Mouse (Mus musculus): ENCODE measurements at regions not wholly inside any gene's neighbourhood (a gene's known extent, or its start where the extent isn't known, plus 50 kb on each side); places are given as distances from the start of the nearest gene placed in this dataset.

- no peaks in the 10 kb centered on the region for H3K36me3 ChIP-seq (replicated peaks)
- no peaks in the 10 kb centered on the region for H3K9me3 ChIP-seq
- peak overlapping the region; percentile 48 for H3K4me3 ChIP-seq (replicated peaks)
- ATAC-seq (ENCODE audit: low FRiP score), result peak; percentile 53
- H3K4me1 ChIP-seq, result peaks cover 33% of the 10 kb centered on the region
- under 1% methylated on average over 39 of the region's 39 CpGs for WGBS
- peaks cover 33% of the 10 kb centered on the region for H3K27me3 ChIP-seq
- H3K9ac ChIP-seq, result peak overlapping the region; percentile 44
- H3K4me2 ChIP-seq, result peak overlapping the region; percentile 84
- peak overlapping the region; percentile 73 for H3K27ac ChIP-seq
Measured at GRCm38 (mm10) chr12:106174070-106174980, 164.3 kb downstream of the Vrk1 start.

GRCm38 (mm10) chr12:106174981-106175700 lies 165.1 kb downstream of the Vrk1 start:
- peak overlapping the region; percentile 73 for H3K27ac ChIP-seq
- H3K4me3 ChIP-seq (replicated peaks), result peak overlapping the region; percentile 48
- 3% methylated on average over 27 of the region's 27 CpGs for WGBS
- peaks cover 33% of the 10 kb centered on the region for H3K27me3 ChIP-seq
- peak overlapping the region; percentile 84 for H3K4me2 ChIP-seq
- no peaks in the 10 kb centered on the region for H3K36me3 ChIP-seq (replicated peaks)
- ATAC-seq (ENCODE audit: low FRiP score), result no peak
- H3K4me1 ChIP-seq, result peaks cover 33% of the 10 kb centered on the region
- H3K9ac ChIP-seq, result peak overlapping the region; percentile 44
- no peaks in the 10 kb centered on the region for H3K9me3 ChIP-seq

- H3K4me3 ChIP-seq (replicated peaks), result no peak overlapping the region
- H3K9me3 ChIP-seq, result no peaks in the 10 kb centered on the region
- WGBS, result 69% methylated on average over 4 of the region's 4 CpGs
- no peaks in the 10 kb centered on the region for H3K36me3 ChIP-seq (replicated peaks)
- no peak overlapping the region for H3K27ac ChIP-seq
- peaks cover 28% of the 10 kb centered on the region for H3K27me3 ChIP-seq
- H3K4me2 ChIP-seq, result no peak overlapping the region
- H3K9ac ChIP-seq, result no peak overlapping the region
- H3K4me1 ChIP-seq, result peaks cover 33% of the 10 kb centered on the region
- no peak for ATAC-seq (ENCODE audit: low FRiP score)
Measured at GRCm38 (mm10) chr12:106177302-106177701, 167.3 kb downstream of the Vrk1 start.

GRCm38 (mm10) chr12:106177861-106178260 lies 167.8 kb downstream of the Vrk1 start:
- WGBS, result 58% methylated on average over 3 of the region's 3 CpGs
- Histone ChIP-seq H3K4me1 (peaks cover 33% of the 10 kb centered on the region), H3K27ac (no peak overlapping the region), H3K9ac (no peak overlapping the region), H3K4me2 (no peak overlapping the region), H3K9me3 (no peaks in the 10 kb centered on the region), H3K36me3 (replicated peaks) (no peaks in the 10 kb centered on the region), H3K27me3 (peaks cover 23% of the 10 kb centered on the region), H3K4me3 (replicated peaks) (no peak overlapping the region)
- ATAC-seq (ENCODE audit: low FRiP score), result no peak

DNA sequence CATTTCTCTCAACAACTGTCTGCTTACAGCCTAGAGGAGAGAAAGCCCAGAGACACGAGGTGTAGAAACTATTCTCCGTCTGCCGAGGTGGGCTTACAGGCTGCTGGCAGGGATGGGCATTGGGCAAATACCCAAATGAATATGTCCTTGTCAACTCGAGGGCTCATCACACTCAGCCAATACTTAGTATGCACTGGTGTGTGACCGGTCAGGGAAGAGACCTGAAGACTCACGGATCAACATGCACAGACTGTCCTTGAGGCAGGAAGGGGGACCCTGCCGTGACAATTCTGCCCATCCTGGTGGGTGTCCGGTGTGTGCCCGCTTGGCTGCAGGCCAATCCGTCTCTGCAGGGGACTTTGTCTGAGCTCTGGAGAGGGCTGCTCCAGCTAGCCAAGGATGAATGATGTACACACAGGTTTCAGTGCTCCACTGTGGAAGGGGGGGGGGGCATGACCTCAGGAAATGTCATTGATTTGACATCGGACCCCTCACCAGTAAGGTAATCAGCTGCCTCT lies 168.7 kb downstream of the Vrk1 start:
- H3K9me3 ChIP-seq, result no peaks in the 10 kb centered on the region
- H3K4me3 ChIP-seq (replicated peaks), result no peak overlapping the region
- no peak overlapping the region for H3K27ac ChIP-seq
- no peak for ATAC-seq (ENCODE audit: low FRiP score)
- H3K27me3 ChIP-seq, result peaks cover 15% of the 10 kb centered on the region
- no peak overlapping the region for H3K9ac ChIP-seq
- H3K36me3 ChIP-seq (replicated peaks), result no peaks in the 10 kb centered on the region
- H3K4me2 ChIP-seq, result no peak overlapping the region
- peaks cover 24% of the 10 kb centered on the region for H3K4me1 ChIP-seq
- 79% methylated on average over 11 of the region's 11 CpGs for WGBS

DNA sequence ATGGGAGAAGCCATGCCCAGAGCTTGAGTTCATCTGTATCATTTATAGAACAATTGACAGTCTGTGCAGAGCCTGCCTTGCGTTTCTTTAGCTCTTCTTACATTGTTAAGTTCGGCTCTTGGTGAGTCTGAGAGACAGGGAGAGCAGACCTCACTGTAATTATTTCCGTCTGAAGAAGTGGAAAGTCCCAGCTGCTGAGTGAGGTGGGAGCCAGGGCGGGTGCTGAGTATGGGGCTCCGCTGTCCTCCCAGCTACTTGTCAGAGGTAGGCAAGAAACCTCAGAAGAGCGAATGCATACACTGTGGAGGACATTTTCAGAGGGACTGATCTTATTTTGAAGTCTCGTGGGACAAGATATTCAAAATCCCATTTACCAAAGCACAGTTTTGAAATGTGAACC lies 172.9 kb downstream of the Vrk1 start:
- H3K4me2 ChIP-seq, result no peak overlapping the region
- peaks cover 4% of the 10 kb centered on the region; the same call in 1 of the 2 replicates for H3K27me3 ChIP-seq
- 76% methylated on average over 7 of the region's 7 CpGs for WGBS
- no peaks in the 10 kb centered on the region for H3K9me3 ChIP-seq
- H3K27ac ChIP-seq, result no peak overlapping the region
- no peak overlapping the region for H3K4me3 ChIP-seq (replicated peaks)
- H3K9ac ChIP-seq, result no peak overlapping the region
- no peaks in the 10 kb centered on the region for H3K36me3 ChIP-seq (replicated peaks)
- peaks cover 4% of the 10 kb centered on the region; the same call in 1 of the 2 replicates for H3K4me1 ChIP-seq
- ATAC-seq (ENCODE audit: low FRiP score), result no peak

DNA sequence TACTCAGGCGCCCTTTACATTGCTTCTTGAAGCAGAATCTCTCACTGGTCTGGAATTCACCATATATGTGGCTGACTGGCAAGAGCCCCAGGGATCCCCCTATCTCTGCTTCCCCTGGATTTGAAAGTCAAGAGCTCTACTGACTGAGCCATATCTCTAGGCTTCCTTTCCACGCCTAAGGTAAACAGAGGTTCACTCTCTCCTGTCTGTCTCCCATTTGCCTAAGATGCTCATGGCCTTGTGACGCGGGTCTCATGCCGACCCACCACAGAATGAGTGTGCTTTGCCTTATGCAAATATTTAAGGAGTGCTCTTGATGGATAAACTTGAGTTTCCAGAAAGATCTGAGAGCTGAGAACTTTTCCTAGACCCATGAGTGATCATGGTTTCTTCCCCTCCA lies 173.9 kb downstream of the Vrk1 start:
- Histone ChIP-seq H3K27ac (no peak overlapping the region), H3K36me3 (replicated peaks) (no peaks in the 10 kb centered on the region), H3K9ac (no peak overlapping the region), H3K4me3 (replicated peaks) (no peak overlapping the region), H3K4me1 (0 out of 2 replicates have a peak, but pooled peaks cover 2% of the 10 kb centered on the region), H3K9me3 (no peaks in the 10 kb centered on the region), H3K4me2 (no peak overlapping the region), H3K27me3 (peaks cover 4% of the 10 kb centered on the region; the same call in 1 of the 2 replicates)
- ATAC-seq (ENCODE audit: low FRiP score), result no peak
- 94% methylated on average over 5 of the region's 5 CpGs for WGBS

- H3K4me1 ChIP-seq, result 0 out of 2 replicates have a peak, but pooled peaks cover 2% of the 10 kb centered on the region
- no peaks in the 10 kb centered on the region for H3K36me3 ChIP-seq (replicated peaks)
- ATAC-seq (ENCODE audit: low FRiP score), result no peak
- H3K9me3 ChIP-seq, result no peaks in the 10 kb centered on the region
- WGBS, result 75% methylated on average over 18 of the region's 18 CpGs
- no peak overlapping the region for H3K4me2 ChIP-seq
- peaks cover 4% of the 10 kb centered on the region; the same call in 1 of the 2 replicates for H3K27me3 ChIP-seq
- no peak overlapping the region for H3K9ac ChIP-seq
- H3K27ac ChIP-seq, result no peak overlapping the region
- H3K4me3 ChIP-seq (replicated peaks), result no peak overlapping the region
Measured at GRCm38 (mm10) chr12:106185398-106186077, 175.5 kb downstream of the Vrk1 start.

DNA sequence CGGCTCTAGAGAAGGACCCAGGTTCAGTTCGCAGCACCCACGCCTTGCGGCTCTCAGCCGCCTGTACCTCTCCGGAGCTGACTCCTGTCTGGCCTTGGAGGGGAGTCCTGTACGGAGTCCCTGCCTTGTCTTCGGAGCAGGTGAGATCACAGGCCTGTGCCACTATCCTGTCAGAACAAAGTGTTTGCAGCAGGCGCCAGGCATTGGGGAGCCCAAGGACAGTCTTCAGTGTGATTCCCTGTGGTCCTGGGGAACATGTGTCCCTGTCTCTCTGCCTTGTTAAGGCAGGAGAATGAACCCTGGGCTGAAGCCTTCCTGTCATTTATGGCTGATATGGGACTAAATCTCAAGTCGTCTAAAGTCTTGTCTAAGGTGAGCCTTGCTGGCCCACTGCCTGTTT lies 176.5 kb downstream of the Vrk1 start:
- Histone ChIP-seq H3K9me3 (no peaks in the 10 kb centered on the region), H3K36me3 (replicated peaks) (no peaks in the 10 kb centered on the region), H3K4me3 (replicated peaks) (no peak overlapping the region), H3K27ac (no peak overlapping the region), H3K4me1 (0 out of 2 replicates have a peak, but pooled peaks cover 2% of the 10 kb centered on the region), H3K27me3 (peaks cover 4% of the 10 kb centered on the region; the same call in 1 of the 2 replicates), H3K9ac (no peak overlapping the region), H3K4me2 (no peak overlapping the region)
- WGBS, result 91% methylated on average over 10 of the region's 10 CpGs
- ATAC-seq (ENCODE audit: low FRiP score), result no peak

- 0 out of 2 replicates have a peak, but pooled peaks cover 3% of the 10 kb centered on the region for H3K27me3 ChIP-seq
- no peak for ATAC-seq (ENCODE audit: low FRiP score)
- H3K9ac ChIP-seq, result no peak overlapping the region
- no peak overlapping the region for H3K4me2 ChIP-seq
- no peak overlapping the region for H3K27ac ChIP-seq
- H3K4me1 ChIP-seq, result peaks cover 6% of the 10 kb centered on the region; the same call in 1 of the 2 replicates
- WGBS, result 82% methylated on average over 7 of the region's 7 CpGs
- H3K36me3 ChIP-seq (replicated peaks), result no peaks in the 10 kb centered on the region
- H3K9me3 ChIP-seq, result no peaks in the 10 kb centered on the region
- no peak overlapping the region for H3K4me3 ChIP-seq (replicated peaks)
Measured at GRCm38 (mm10) chr12:106191771-106192170, 181.7 kb downstream of the Vrk1 start.

GRCm38 (mm10) chr12:106199302-106199701 lies 189.3 kb downstream of the Vrk1 start:
- WGBS, result 14% methylated on average over 4 of the region's 4 CpGs

More at GRCm38 (mm10) chr12:106199302-106199701, 189.3 kb downstream of the Vrk1 start:
- Histone ChIP-seq H3K9ac (no peak overlapping the region), H3K4me2 (no peak overlapping the region), H3K36me3 (replicated peaks) (no peaks in the 10 kb centered on the region), H3K27ac (0 out of 2 replicates have a peak overlapping the region, but pooled peaks have one; percentile 8), H3K4me1 (peaks cover 15% of the 10 kb centered on the region; the same call in 1 of the 2 replicates), H3K9me3 (no peaks in the 10 kb centered on the region), H3K27me3 (0 out of 2 replicates have a peak, but pooled peaks cover 3% of the 10 kb centered on the region), H3K4me3 (replicated peaks) (no peak overlapping the region)
- ATAC-seq (ENCODE audit: low FRiP score), result no peak; the same call in 1 of the 2 replicates

Measured in forebrain, embryonic 12.5 days (tissue).